Mouse (Mus musculus) left cerebral cortex, postnatal 4 days (tissue): ENCODE data around the gene Slc38a3. TPM values are rescaled to one million over a fixed set of nuclear protein-coding genes. Genes with fewer than 3 reads are reported as not detected.
A peak's percentile ranks its signal among the peaks of the same experiment; 100 is the strongest.

Source experiments
- DNase-seq: peaks from one replicate; pipeline ENCODE4 v3.0.0-alpha.2; 2022
- intact Hi-C: fragments of 180-260 bp; cut with DNase I; formaldehyde crosslinking; loops from one replicate; pipeline ENCODE4 v1.15.1; 2025
- total RNA-seq, 2 experiments: library from RNA; stranded (reverse); gene quantifications; 2 replicates each; pipeline ENCODE4 v1.2.3; 2021

The Slc38a3 gene
- total RNA-seq, 2 experiments from 2014 or later = 65.0 to 68.4 TPM

- intact Hi-C loops = loop anchor here (5.0 kb wide), 1 partner anchor 40 kb away; no protein-coding TSS in a partner anchor
- DNase-seq = no peak
These were observed 27.7 kb upstream of the Slc38a3 start for GRCm38 (mm10) chr9:107696845-107697610.

GRCm38 (mm10) chr9:107696106-107696479 is 26.8 kb upstream of the Slc38a3 start:
- intact Hi-C loops = loop anchor here (5.0 kb wide), 1 partner anchor 41 kb away; no protein-coding TSS in a partner anchor
- no peak for DNase-seq

GRCm38 (mm10) chr9:107695441-107696105 is 26.2 kb upstream of the Slc38a3 start:
- intact Hi-C loops = loop anchor here (5.0 kb wide), 1 partner anchor 42 kb away; no protein-coding TSS in a partner anchor
- DNase-seq = no peak

- intact Hi-C loops = loop anchor here (5.0 kb wide), 1 partner anchor 43 kb away; no protein-coding TSS in a partner anchor
These were observed 25.3 kb upstream of the Slc38a3 start for GRCm38 (mm10) chr9:107694627-107695026.

GRCm38 (mm10) chr9:107693433-107693987 is 24.2 kb upstream of the Slc38a3 start:
- DNase-seq = no peak
- intact Hi-C loops = no loop called here

More at GRCm38 (mm10) chr9:107694627-107695026, 25.3 kb upstream of the Slc38a3 start:
- no peak for DNase-seq

- no peak for DNase-seq
- intact Hi-C loops = no loop called here
These were observed 23.5 kb upstream of the Slc38a3 start for GRCm38 (mm10) chr9:107692785-107693184.

- intact Hi-C loops = no loop called here
- DNase-seq = no peak
These were observed 21.1 kb upstream of the Slc38a3 start for GRCm38 (mm10) chr9:107690391-107690790.

GRCm38 (mm10) chr9:107688939-107689338 is 19.6 kb upstream of the Slc38a3 start:
- intact Hi-C loops = no loop called here
- DNase-seq = no peak

GRCm38 (mm10) chr9:107688415-107688814 is 19.1 kb upstream of the Slc38a3 start:
- DNase-seq = no peak
- intact Hi-C loops = no loop called here

- DNase-seq = peak; percentile 86
These were observed 16.1 kb upstream of the Slc38a3 start for GRCm38 (mm10) chr9:107685231-107685981.

GRCm38 (mm10) chr9:107682405-107682804 is 13.1 kb upstream of the Slc38a3 start:
- intact Hi-C loops = no loop called here
- DNase-seq = no peak

More at GRCm38 (mm10) chr9:107685231-107685981, 16.1 kb upstream of the Slc38a3 start:
- intact Hi-C loops = no loop called here

GRCm38 (mm10) chr9:107679501-107679900 is 10.2 kb upstream of the Slc38a3 start, which contains the start of gene Gnat1:
Gene Gnat1 (minus strand): TSS chr9:107679712.
- intact Hi-C loops = loop anchor here (5.0 kb wide), 2 partner anchors 37 to 77 kb away; no protein-coding TSS in a partner anchor
- no peak for DNase-seq

GRCm38 (mm10) chr9:107678861-107679260 is 9.5 kb upstream of the Slc38a3 start:
- intact Hi-C loops = loop anchor here (5.0 kb wide), 2 partner anchors 37 to 77 kb away; no protein-coding TSS in a partner anchor

GRCm38 (mm10) chr9:107677819-107678526 is 8.6 kb upstream of the Slc38a3 start:
- DNase-seq = peak; percentile 76
- intact Hi-C loops = loop anchor here (5.0 kb wide), 2 partner anchors 36 to 76 kb away; no protein-coding TSS in a partner anchor

More at GRCm38 (mm10) chr9:107678861-107679260, 9.5 kb upstream of the Slc38a3 start:
- no peak for DNase-seq

- intact Hi-C loops = loop anchor here (5.0 kb wide), 2 partner anchors 35 to 75 kb away; no protein-coding TSS in a partner anchor
- DNase-seq = peak; percentile 53
These were observed 7.9 kb upstream of the Slc38a3 start for GRCm38 (mm10) chr9:107677091-107677784.

- intact Hi-C loops = loop anchor here (5.0 kb wide), 2 partner anchors 34 to 74 kb away; no protein-coding TSS in a partner anchor
These were observed 7.0 kb upstream of the Slc38a3 start for GRCm38 (mm10) chr9:107676302-107676701.

GRCm38 (mm10) chr9:107675671-107676301 is 6.5 kb upstream of the Slc38a3 start:
- peak; percentile 78 for DNase-seq
- intact Hi-C loops = loop anchor here (5.0 kb wide), 2 partner anchors 33 to 73 kb away; no protein-coding TSS in a partner anchor

More at GRCm38 (mm10) chr9:107676302-107676701, 7.0 kb upstream of the Slc38a3 start:
- DNase-seq = peak; percentile 41
